Mouse (Mus musculus) stomach, postnatal 0 days (tissue): ENCODE measurements around the gene Prok1. TPM values are rescaled to one million over a fixed set of nuclear protein-coding genes. Genes with fewer than 3 reads are reported as not detected.

Experiments used
- ATAC-seq: fragments of 200-750 bp; cut with Nextera tagmentation; 2 replicates; pipeline ENCODE4 v1.8.0; 2017; ENCODE audit not compliant: low FRiP score, low TSS enrichment
- DNase-seq: peaks from one replicate; pipeline ENCODE4 v3.0.0-alpha.2; 2016; ENCODE audit warnings: low spot score
- H3K27ac ChIP-seq: fragments of 300-500 bp; sonication (generic); replicated peaks from 2 replicates; pipeline ENCODE4 v1.5.1; 2014; ENCODE audit warnings: mild to moderate bottlenecking, control low read depth
- H3K27me3 ChIP-seq: fragments of 300-500 bp; sonication (generic); 2 replicates; pipeline ENCODE4 v1.6.1; 2014; ENCODE audit warnings: low read length; ENCODE audit not compliant: control insufficient read depth, insufficient read depth
- H3K36me3 ChIP-seq: fragments of 300-500 bp; sonication (generic); 2 replicates; pipeline ENCODE4 v1.6.1; 2014; ENCODE audit warnings: low read length, mixed read lengths; ENCODE audit not compliant: control insufficient read depth, insufficient read depth
- H3K4me1 ChIP-seq: fragments of 300-500 bp; sonication (generic); replicated peaks from 2 replicates; pipeline ENCODE4 v1.6.1; 2014; ENCODE audit warnings: antibody characterized with exemption; ENCODE audit not compliant: control insufficient read depth, insufficient read depth
- H3K4me2 ChIP-seq: fragments of 300-500 bp; sonication (generic); replicated peaks from 2 replicates; pipeline ENCODE4 v1.6.1; 2014; ENCODE audit warnings: low read depth, mild to moderate bottlenecking, control low read depth, moderate library complexity
- H3K4me3 ChIP-seq: fragments of 300-500 bp; sonication (generic); 2 replicates; pipeline ENCODE4 v1.5.1; 2014; ENCODE audit warnings: low read depth, low read length, control low read depth
- H3K9ac ChIP-seq: fragments of 300-500 bp; sonication (generic); 2 replicates; pipeline ENCODE4 v1.6.1; 2014; ENCODE audit warnings: mild to moderate bottlenecking, low read length, control low read depth, mixed read lengths
- H3K9me3 ChIP-seq: fragments of 300-500 bp; sonication (generic); 2 replicates; pipeline ENCODE4 v1.6.1; 2016; ENCODE audit warnings: low read length; ENCODE audit not compliant: control insufficient read depth
- CTCF ChIP-seq: IDR thresholded peaks from 2 replicates; pipeline ENCODE4 v1.5.1; 2016; ENCODE audit warnings: antibody characterized with exemption, low read depth, mild to moderate bottlenecking, moderate library complexity
- EP300 ChIP-seq: optimal IDR thresholded peaks from 2 replicates; pipeline ENCODE3; 2016; ENCODE audit warnings: antibody characterized with exemption
- WGBS: fragments of 180-500 bp; shearing (Covaris S2); extraction: QIAGEN DNeasy Blood & Tissue Kit; methylation state at CpG from one replicate; pipeline ENCODE4 v1.1.7; 2014; 5-methylcytosine and 5-hydroxymethylcytosine counted together
- polyA plus RNA-seq: library from polyadenylated mRNA; unstranded; fragments of >200 nt; fragmentation: Nextera tagmentation; extraction: Ambion mirVana; gene quantifications from 2 replicates; pipeline ENCODE4 v1.2.1, GENCODE M21; 2015

The Prok1 gene
- polyA plus RNA-seq, 1 experiment from 2014 or later, result 11.3 TPM

- ATAC-seq, result peak; percentile 38; the same call in 1 of the 2 replicates
- Histone ChIP-seq H3K9me3 (no peaks in the 10 kb centered on the region), H3K27me3 (no peaks in the 10 kb centered on the region), H3K27ac (no peak overlapping the region), H3K4me3 (no peak overlapping the region), H3K9ac (no peak overlapping the region), H3K4me1 (0 out of 2 replicates have a peak, but pooled peaks cover 2% of the 10 kb centered on the region), H3K4me2 (no peak overlapping the region), H3K36me3 (no peaks in the 10 kb centered on the region)
- WGBS, result 26% methylated on average over 6 of the region's 6 CpGs
- DNase-seq, result peak; percentile 59
- no peak for TF ChIP-seq EP300
- peak; percentile 87 for TF ChIP-seq CTCF
Measured at GRCm38 (mm10) chr3:107188226-107188899, 51.1 kb downstream of the Prok1 start.

- Histone ChIP-seq H3K4me1 (0 out of 2 replicates have a peak, but pooled peaks cover 2% of the 10 kb centered on the region), H3K27ac (no peak overlapping the region), H3K27me3 (no peaks in the 10 kb centered on the region), H3K9ac (no peak overlapping the region), H3K4me2 (no peak overlapping the region), H3K36me3 (no peaks in the 10 kb centered on the region), H3K4me3 (no peak overlapping the region), H3K9me3 (no peaks in the 10 kb centered on the region)
- WGBS, result 76% methylated on average over 4 of the region's 4 CpGs
- TF ChIP-seq EP300, result no peak
- no peak for TF ChIP-seq CTCF
- ATAC-seq, result no peak
- DNase-seq, result no peak
Measured at GRCm38 (mm10) chr3:107187022-107187421, 52.5 kb downstream of the Prok1 start.

GRCm38 (mm10) chr3:107185597-107185996 is 53.9 kb downstream of the Prok1 start:
- Histone ChIP-seq H3K27me3 (no peaks in the 10 kb centered on the region), H3K9ac (no peak overlapping the region), H3K9me3 (no peaks in the 10 kb centered on the region), H3K4me3 (no peak overlapping the region), H3K27ac (no peak overlapping the region), H3K4me2 (no peak overlapping the region), H3K36me3 (no peaks in the 10 kb centered on the region), H3K4me1 (0 out of 2 replicates have a peak, but pooled peaks cover 2% of the 10 kb centered on the region)
- no peak for DNase-seq
- ATAC-seq, result no peak
- TF ChIP-seq EP300, result no peak
- no peak for TF ChIP-seq CTCF
- 74% methylated on average over 3 of the region's 3 CpGs for WGBS

- Histone ChIP-seq H3K27me3 (no peaks in the 10 kb centered on the region), H3K4me1 (0 out of 2 replicates have a peak, but pooled peaks cover 2% of the 10 kb centered on the region), H3K9me3 (no peaks in the 10 kb centered on the region), H3K36me3 (no peaks in the 10 kb centered on the region), H3K27ac (no peak overlapping the region), H3K4me3 (no peak overlapping the region), H3K9ac (no peak overlapping the region), H3K4me2 (no peak overlapping the region)
- ATAC-seq, result no peak
- no peak for DNase-seq
- 77% methylated on average over 3 of the region's 3 CpGs for WGBS
- no peak for TF ChIP-seq CTCF
- no peak for TF ChIP-seq EP300
Measured at GRCm38 (mm10) chr3:107183178-107183577, 56.3 kb downstream of the Prok1 start.

Other genes with a start within 250 kb of the Prok1 start
- gene Kcna3, start 203.5 kb downstream of the Prok1 start, polyA plus RNA-seq, result 0.15 and 0.34 TPM in 2 replicates
- gene Kcna2, start 138.6 kb downstream of the Prok1 start, polyA plus RNA-seq, result 0.13 and 0.16 TPM in 2 replicates
- gene Kcna10, start 56.7 kb downstream of the Prok1 start, polyA plus RNA-seq, result not detected in 2 replicates
- gene Cym, start 18.0 kb downstream of the Prok1 start, polyA plus RNA-seq, result 69,611 and 75,506 TPM in 2 replicates
- gene A630076J17Rik, start 9.1 kb downstream of the Prok1 start, polyA plus RNA-seq, result 28.1 and 32.7 TPM in 2 replicates
- 186 and 189 TPM in 2 replicates for gene Lamtor5, start 39.2 kb upstream of the Prok1 start, polyA plus RNA-seq
- 1.9 and 2.1 TPM in 2 replicates for gene Slc16a4, start 51.5 kb upstream of the Prok1 start, polyA plus RNA-seq
- gene Rbm15, start 94.0 kb upstream of the Prok1 start, polyA plus RNA-seq, result 6.0 and 6.6 TPM in 2 replicates
- gene Kcnc4, start 219.8 kb upstream of the Prok1 start, polyA plus RNA-seq, result 0.12 and 0.17 TPM in 2 replicates